Mouse (Mus musculus): ENCODE results near the gene Ccdc63. TPM values are rescaled to one million over a fixed set of nuclear protein-coding genes. Genes with fewer than 3 reads are reported as not detected.
"Not testable (repeated sequence)": the region's sequence is repeated elsewhere in the genome, so short reads cannot be mapped to it uniquely, and the experiment has no call there.

The Ccdc63 gene
- polyA plus RNA-seq, 1 experiment: 0.17 TPM

GRCm38 (mm10) chr5:122154006-122154405 is 13.4 kb upstream of the Ccdc63 start:
- Histone ChIP-seq H3K27ac (ENCODE audit: insufficient read depth, low read length) (no peak overlapping the region), H3K4me1 (ENCODE audit: control insufficient read depth, insufficient read depth, low read length) (no peaks in the 10 kb centered on the region), H3K4me3 (ENCODE audit: insufficient read depth, low read length) (no peak overlapping the region)
- TF ChIP-seq CTCF (IDR thresholded peaks at IDR 0.05; ENCODE audit: extremely low read depth, insufficient read depth, low read length) (no peak), POLR2A (IDR thresholded peaks at IDR 0.05; ENCODE audit: extremely low read depth, insufficient read depth, low read length) (no peak)

- not testable (repeated sequence) for H3K4me3 ChIP-seq (ENCODE audit: insufficient read depth, low read length); H3K27ac ChIP-seq (ENCODE audit: insufficient read depth, low read length); H3K4me1 ChIP-seq (ENCODE audit: control insufficient read depth, insufficient read depth, low read length)
Observed at GRCm38 (mm10) chr5:122152508-122152907, 11.9 kb upstream of the Ccdc63 start.

DNA sequence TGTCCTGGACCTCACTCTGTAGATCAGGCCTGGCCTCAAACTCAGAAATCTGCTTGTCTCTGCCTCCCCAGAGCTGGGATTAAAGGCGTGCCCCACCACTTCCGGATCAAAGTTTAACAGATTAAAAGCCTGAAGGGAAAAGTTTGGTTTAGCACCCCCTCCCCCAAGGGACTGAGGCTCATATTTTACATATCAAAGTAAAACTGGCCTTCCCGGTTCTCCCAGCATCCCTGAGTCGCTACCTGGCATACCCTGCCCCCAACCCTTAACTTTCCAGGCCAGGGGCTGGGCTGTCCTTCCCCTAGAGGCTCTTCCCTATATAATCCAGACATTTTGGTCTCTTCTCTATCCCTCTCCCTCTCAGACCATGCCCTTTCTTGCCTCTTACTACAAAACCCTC is 8.6 kb upstream of the Ccdc63 start:
- Histone ChIP-seq H3K27ac (ENCODE audit: insufficient read depth, low read length) (no peak overlapping the region), H3K4me3 (ENCODE audit: insufficient read depth, low read length) (no peak overlapping the region), H3K4me1 (ENCODE audit: control insufficient read depth, insufficient read depth, low read length) (no peaks in the 10 kb centered on the region; the same call in 1 of the 2 replicates)
- TF ChIP-seq CTCF (IDR thresholded peaks at IDR 0.05; ENCODE audit: extremely low read depth, insufficient read depth, low read length): no peak
- TF ChIP-seq POLR2A (IDR thresholded peaks at IDR 0.05; ENCODE audit: extremely low read depth, insufficient read depth, low read length): no peak

GRCm38 (mm10) chr5:122148107-122148506 is 7.5 kb upstream of the Ccdc63 start:
- TF ChIP-seq CTCF (IDR thresholded peaks at IDR 0.05; ENCODE audit: extremely low read depth, insufficient read depth, low read length): no peak
- TF ChIP-seq POLR2A (IDR thresholded peaks at IDR 0.05; ENCODE audit: extremely low read depth, insufficient read depth, low read length): no peak
- no peaks in the 10 kb centered on the region; the same call in 1 of the 2 replicates for H3K4me1 ChIP-seq (ENCODE audit: control insufficient read depth, insufficient read depth, low read length)
- H3K4me3 ChIP-seq (ENCODE audit: insufficient read depth, low read length): no peak overlapping the region
- H3K27ac ChIP-seq (ENCODE audit: insufficient read depth, low read length): no peak overlapping the region

GRCm38 (mm10) chr5:122146609-122147008 is 6.0 kb upstream of the Ccdc63 start:
- no peak for TF ChIP-seq CTCF (IDR thresholded peaks at IDR 0.05; ENCODE audit: extremely low read depth, insufficient read depth, low read length)
- no peak for TF ChIP-seq POLR2A (IDR thresholded peaks at IDR 0.05; ENCODE audit: extremely low read depth, insufficient read depth, low read length)
- H3K4me1 ChIP-seq (ENCODE audit: control insufficient read depth, insufficient read depth, low read length): no peaks in the 10 kb centered on the region; the same call in 1 of the 2 replicates
- no peak overlapping the region for H3K4me3 ChIP-seq (ENCODE audit: insufficient read depth, low read length)
- peak overlapping the region; percentile 38 for H3K27ac ChIP-seq (ENCODE audit: insufficient read depth, low read length)

DNA sequence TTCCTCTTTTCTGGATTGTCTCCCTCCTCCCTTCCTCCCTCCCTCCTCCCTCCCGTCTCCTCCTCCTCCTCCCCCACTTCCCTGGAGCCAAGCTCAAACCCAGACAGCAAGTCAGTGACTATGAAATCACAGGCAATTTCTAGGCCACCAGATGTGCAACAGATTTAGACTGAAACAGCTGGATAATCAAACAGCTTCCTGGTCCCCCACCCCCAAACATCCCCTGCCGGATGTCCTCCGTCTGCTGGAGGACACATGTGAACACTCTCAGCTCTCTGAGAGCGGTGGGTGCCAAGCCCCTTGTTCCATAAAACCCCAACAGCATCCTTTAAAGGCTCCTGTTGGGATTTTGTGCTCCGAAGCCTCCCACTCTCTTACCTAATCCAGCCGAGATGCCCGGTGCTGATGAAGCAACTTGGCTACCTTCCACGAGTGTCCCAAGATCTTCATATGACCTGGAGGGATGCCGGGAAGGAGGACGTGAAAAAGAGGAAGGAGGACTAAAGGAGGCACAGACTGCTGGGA is 5.5 kb upstream of the Ccdc63 start:
- Histone ChIP-seq H3K4me1 (ENCODE audit: control insufficient read depth, insufficient read depth, low read length) (no peaks in the 10 kb centered on the region; the same call in 1 of the 2 replicates), H3K27ac (ENCODE audit: insufficient read depth, low read length) (peak overlapping the region; percentile 38)

DNA sequence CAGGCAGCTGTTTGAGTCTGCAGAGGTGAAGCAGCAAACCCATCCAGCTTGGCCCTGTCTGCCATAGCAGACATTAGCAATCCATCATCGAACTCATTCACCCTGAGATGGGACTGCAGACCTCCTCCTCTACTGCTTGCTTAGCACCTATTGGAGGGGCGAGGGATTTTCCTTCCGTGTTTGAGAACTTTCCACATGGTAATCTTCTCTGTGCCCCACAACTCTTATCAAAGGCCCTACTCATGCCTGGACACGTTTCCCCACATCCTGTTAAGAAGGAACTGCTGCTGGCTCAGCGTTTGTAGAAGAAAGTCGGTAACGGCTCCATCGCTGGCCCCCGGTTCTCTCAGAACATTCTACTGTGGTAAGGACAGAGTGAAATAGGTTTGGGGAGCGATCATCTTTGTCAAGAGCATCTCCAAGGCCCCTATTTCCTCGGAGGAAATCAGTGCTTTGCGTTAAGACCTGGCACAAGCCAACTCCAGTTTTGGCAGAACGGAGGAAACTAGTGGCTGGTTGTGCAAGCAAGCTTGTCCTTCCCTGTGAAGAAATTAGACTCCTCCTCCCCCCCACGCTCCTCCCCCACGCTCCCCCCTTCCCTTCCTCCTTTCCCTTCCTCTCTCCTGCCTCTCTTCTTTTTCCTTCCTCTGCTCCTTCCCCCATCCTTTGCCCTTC is 4.9 kb upstream of the Ccdc63 start:
- H3K4me1 ChIP-seq (ENCODE audit: control insufficient read depth, insufficient read depth, low read length): no peaks in the 10 kb centered on the region; the same call in 1 of the 2 replicates
- TF ChIP-seq CTCF (IDR thresholded peaks at IDR 0.05; ENCODE audit: extremely low read depth, insufficient read depth, low read length) (no peak), POLR2A (IDR thresholded peaks at IDR 0.05; ENCODE audit: extremely low read depth, insufficient read depth, low read length) (no peak)
- peak overlapping the region; percentile 24 for H3K27ac ChIP-seq (ENCODE audit: insufficient read depth, low read length)
- H3K4me3 ChIP-seq (ENCODE audit: insufficient read depth, low read length): no peak overlapping the region

More for the DNA sequence above, 5.5 kb upstream of the Ccdc63 start:
- TF ChIP-seq POLR2A (IDR thresholded peaks at IDR 0.05; ENCODE audit: extremely low read depth, insufficient read depth, low read length) (no peak), CTCF (IDR thresholded peaks at IDR 0.05; ENCODE audit: extremely low read depth, insufficient read depth, low read length) (no peak)
- no peak overlapping the region for H3K4me3 ChIP-seq (ENCODE audit: insufficient read depth, low read length)

GRCm38 (mm10) chr5:122144825-122145224 is 4.2 kb upstream of the Ccdc63 start:
- Histone ChIP-seq H3K4me1 (ENCODE audit: control insufficient read depth, insufficient read depth, low read length) (no peaks in the 10 kb centered on the region; the same call in 1 of the 2 replicates), H3K27ac (ENCODE audit: insufficient read depth, low read length) (0 out of 2 replicates have a peak overlapping the region, but pooled peaks have one; percentile 24), H3K4me3 (ENCODE audit: insufficient read depth, low read length) (no peak overlapping the region)
- TF ChIP-seq CTCF (IDR thresholded peaks at IDR 0.05; ENCODE audit: extremely low read depth, insufficient read depth, low read length): no peak
- no peak for TF ChIP-seq POLR2A (IDR thresholded peaks at IDR 0.05; ENCODE audit: extremely low read depth, insufficient read depth, low read length)

DNA sequence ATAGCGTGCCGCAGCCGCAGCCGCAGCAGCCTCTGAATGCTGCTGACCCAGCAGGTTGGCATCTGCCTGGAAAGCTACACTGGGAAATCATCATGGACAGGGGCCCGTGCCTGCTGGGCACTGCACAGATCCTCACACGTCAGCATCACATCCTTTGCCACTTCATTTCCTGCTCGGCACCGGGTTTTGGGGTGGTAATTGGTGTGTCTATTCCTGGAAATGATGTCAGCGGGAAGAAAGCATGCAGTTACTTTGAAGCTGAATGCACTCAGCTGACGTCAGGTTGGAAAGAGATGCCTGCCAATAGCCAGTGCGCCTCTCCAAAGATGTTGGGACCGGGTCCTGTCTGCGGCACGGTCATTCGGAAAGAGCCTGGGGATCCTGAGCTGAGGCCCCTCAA is 2.9 kb upstream of the Ccdc63 start:
- H3K4me1 ChIP-seq (ENCODE audit: control insufficient read depth, insufficient read depth, low read length): no peaks in the 10 kb centered on the region; the same call in 1 of the 2 replicates
- H3K4me3 ChIP-seq (ENCODE audit: insufficient read depth, low read length): no peak overlapping the region
- 0 out of 2 replicates have a peak overlapping the region, but pooled peaks have one; percentile 16 for H3K27ac ChIP-seq (ENCODE audit: insufficient read depth, low read length)
- TF ChIP-seq POLR2A (IDR thresholded peaks at IDR 0.05; ENCODE audit: extremely low read depth, insufficient read depth, low read length): no peak
- TF ChIP-seq CTCF (IDR thresholded peaks at IDR 0.05; ENCODE audit: extremely low read depth, insufficient read depth, low read length): no peak
